In genomic region chr3:122099713-122100112, GRCm38 (mm10) we compare ENCODE assay signal across 24 mouse cellular contexts. TPM values are rescaled to one million over a fixed set of nuclear protein-coding genes. Genes with fewer than 3 reads are reported as not detected.
DNase-seq lines count a peak whose midpoint lies in the region; ATAC-seq and TF ChIP-seq lines count a peak whose summit lies in the region.
"Had no signal": no experiment of that assay in that cellular context is flagged by ENCODE, and none has a peak within 500 bp of the region (broad histone marks: within the 10 kb centered on the region; RNA-seq: fewer than 3 reads in every experiment).

No protein-coding gene starts in this region.

- no peaks in the 10 kb centered on the region for H3K36me3 ChIP-seq in liver, embryonic 13.5 days
- no peaks in the 10 kb centered on the region for H3K36me3 ChIP-seq in liver, postnatal 0 days (replicated peaks; ENCODE audit: insufficient read depth, low read length)
- no peaks in the 10 kb centered on the region for H3K36me3 ChIP-seq in neural tube, embryonic 15.5 days
- H3K36me3 ChIP-seq in hindbrain, embryonic 11.5 days (ENCODE audit: control insufficient read depth, insufficient read depth, low read length) = no peaks in the 10 kb centered on the region
- no peaks in the 10 kb centered on the region for H3K36me3 ChIP-seq in embryonic facial prominence, embryonic 10.5 days (replicated peaks)
- H3K36me3 ChIP-seq: embryonic facial prominence, embryonic 15.5 days; forebrain, embryonic 10.5 days; heart, embryonic 15.5 days; hindbrain, embryonic 12.5 days had no signal

- DNase-seq in urinary bladder, adult 2 months (ENCODE audit: low spot score) = peak; percentile 13
- no peak for DNase-seq in urinary bladder, adult 18-20 months (ENCODE audit: low spot score in 2 of 2)
- DNase-seq in liver, embryonic 13.5 days = peak; percentile 50
- DNase-seq in liver, postnatal 0 days = no peak
- no peak for DNase-seq in hindbrain, embryonic 11.5 days (ENCODE audit: low spot score)
- DNase-seq in embryonic facial prominence, embryonic 10.5 days (ENCODE audit: low spot score) = no peak
- DNase-seq: adrenal gland, postnatal 14 days; cerebellum, adult 18-20 months; cerebellum, adult 9-11 months; cerebellum, postnatal 36 days; heart, adult 18-20 months; heart, postnatal 14 days had no signal

- peak; percentile 48; the same call in 1 of the 2 replicates for TF ChIP-seq EP300 in liver, postnatal 0 days (IDR thresholded peaks at IDR 0.05; ENCODE audit: low read depth)

- H3K9me3 ChIP-seq in liver, embryonic 13.5 days (replicated peaks) = no peaks in the 10 kb centered on the region
- H3K9me3 ChIP-seq in liver, postnatal 0 days (ENCODE audit: low read length) = no peaks in the 10 kb centered on the region
- no peaks in the 10 kb centered on the region for H3K9me3 ChIP-seq in neural tube, embryonic 15.5 days (replicated peaks)
- H3K9me3 ChIP-seq in hindbrain, embryonic 11.5 days (ENCODE audit: control insufficient read depth, low read length) = no peaks in the 10 kb centered on the region
- no peaks in the 10 kb centered on the region for H3K9me3 ChIP-seq in embryonic facial prominence, embryonic 10.5 days
- H3K9me3 ChIP-seq: embryonic facial prominence, embryonic 15.5 days; forebrain, embryonic 10.5 days; heart, embryonic 15.5 days; hindbrain, embryonic 12.5 days had no signal

- no peak overlapping the region for H3K27ac ChIP-seq in liver, embryonic 13.5 days
- H3K27ac ChIP-seq in liver, postnatal 0 days (ENCODE audit: low read depth) = no peak overlapping the region
- H3K27ac ChIP-seq in neural tube, embryonic 15.5 days (replicated peaks) = no peak overlapping the region
- H3K27ac ChIP-seq in hindbrain, embryonic 11.5 days (ENCODE audit: low read depth, low read length) = no peak overlapping the region
- no peak overlapping the region for H3K27ac ChIP-seq in embryonic facial prominence, embryonic 10.5 days (replicated peaks)
- H3K27ac ChIP-seq: embryonic facial prominence, embryonic 15.5 days; forebrain, embryonic 10.5 days; heart, embryonic 15.5 days; hindbrain, embryonic 12.5 days had no signal

- no peaks in the 10 kb centered on the region for H3K27me3 ChIP-seq in liver, embryonic 13.5 days
- no peaks in the 10 kb centered on the region for H3K27me3 ChIP-seq in liver, postnatal 0 days (ENCODE audit: insufficient read depth, low read length)
- no peaks in the 10 kb centered on the region for H3K27me3 ChIP-seq in neural tube, embryonic 15.5 days (replicated peaks)
- H3K27me3 ChIP-seq in hindbrain, embryonic 11.5 days (ENCODE audit: control insufficient read depth, insufficient read depth, low read length) = peaks cover 3% of the 10 kb centered on the region; the same call in 1 of the 2 replicates
- H3K27me3 ChIP-seq in embryonic facial prominence, embryonic 10.5 days (replicated peaks; ENCODE audit: low read depth, poor library complexity, severe bottlenecking) = no peaks in the 10 kb centered on the region
- H3K27me3 ChIP-seq: CH12.LX; embryonic facial prominence, embryonic 15.5 days; heart, embryonic 15.5 days; hindbrain, embryonic 12.5 days; Patski had no signal

- ATAC-seq in liver, embryonic 13.5 days (ENCODE audit: low read depth) = peak; percentile 81
- ATAC-seq in liver, postnatal 0 days = peak; percentile 58
- no peak for ATAC-seq in neural tube, embryonic 15.5 days (ENCODE audit: low FRiP score)
- ATAC-seq in hindbrain, embryonic 11.5 days (ENCODE audit: low FRiP score) = no peak
- ATAC-seq: activated CD4-positive, CD25-positive, alpha-beta regulatory T cell, adult 4 months; forebrain, embryonic 14.5 days; hindbrain, embryonic 16.5 days; Patski had no signal

- peaks cover 28% of the 10 kb centered on the region for H3K4me1 ChIP-seq in liver, embryonic 13.5 days (replicated peaks)
- 0 out of 2 replicates have a peak, but pooled peaks cover 3% of the 10 kb centered on the region for H3K4me1 ChIP-seq in liver, postnatal 0 days (ENCODE audit: insufficient read depth)
- peaks cover 13% of the 10 kb centered on the region for H3K4me1 ChIP-seq in neural tube, embryonic 15.5 days
- no peaks in the 10 kb centered on the region; the same call in 1 of the 2 replicates for H3K4me1 ChIP-seq in hindbrain, embryonic 11.5 days (replicated peaks; ENCODE audit: control insufficient read depth, insufficient read depth, low read length)
- peaks cover 30% of the 10 kb centered on the region for H3K4me1 ChIP-seq in embryonic facial prominence, embryonic 10.5 days

- H3K4me3 ChIP-seq in liver, embryonic 13.5 days (replicated peaks) = no peak overlapping the region
- H3K4me3 ChIP-seq in liver, postnatal 0 days (ENCODE audit: low read depth, low read length) = no peak overlapping the region
- no peak overlapping the region for H3K4me3 ChIP-seq in neural tube, embryonic 15.5 days (replicated peaks)
- H3K4me3 ChIP-seq in hindbrain, embryonic 11.5 days (ENCODE audit: low read depth, low read length) = no peak overlapping the region
- H3K4me3 ChIP-seq in embryonic facial prominence, embryonic 10.5 days = no peak overlapping the region
- H3K4me3 ChIP-seq: embryonic facial prominence, embryonic 15.5 days; erythroblast, embryonic 14.5 days; forebrain, embryonic 10.5 days; heart, embryonic 15.5 days; hindbrain, embryonic 12.5 days had no signal

- 17% methylated on average over 5 of the region's 5 CpGs for WGBS in liver, embryonic 13.5 days (ENCODE audit: insufficient replicate concordance)
- WGBS in liver, postnatal 0 days (ENCODE audit: insufficient replicate concordance) = 46% methylated on average over 5 of the region's 5 CpGs
- WGBS in neural tube, embryonic 15.5 days = 84% methylated on average over 5 of the region's 5 CpGs
- 78% methylated on average over 5 of the region's 5 CpGs for WGBS in hindbrain, embryonic 11.5 days
- 77% methylated on average over 5 of the region's 5 CpGs for WGBS in embryonic facial prominence, embryonic 10.5 days

- no peak for TF ChIP-seq CTCF in liver, postnatal 0 days (IDR thresholded peaks at IDR 0.05; ENCODE audit: low read depth)

- H3K9ac ChIP-seq in liver, embryonic 13.5 days = no peak overlapping the region
- H3K9ac ChIP-seq in liver, postnatal 0 days (replicated peaks) = no peak overlapping the region
- H3K9ac ChIP-seq in neural tube, embryonic 15.5 days (replicated peaks) = no peak overlapping the region
- no peak overlapping the region for H3K9ac ChIP-seq in hindbrain, embryonic 11.5 days (ENCODE audit: low read depth, low read length)
- H3K9ac ChIP-seq: embryonic facial prominence, embryonic 15.5 days; heart, embryonic 15.5 days; hindbrain, embryonic 12.5 days had no signal

- H3K4me2 ChIP-seq in liver, embryonic 13.5 days = no peak overlapping the region
- no peak overlapping the region for H3K4me2 ChIP-seq in liver, postnatal 0 days (ENCODE audit: low read depth, low read length)
- H3K4me2 ChIP-seq in neural tube, embryonic 15.5 days = no peak overlapping the region
- H3K4me2 ChIP-seq in hindbrain, embryonic 11.5 days (replicated peaks; ENCODE audit: low read depth, low read length) = no peak overlapping the region
- H3K4me2 ChIP-seq: embryonic facial prominence, embryonic 15.5 days; heart, embryonic 11.5 days; heart, embryonic 15.5 days; hindbrain, embryonic 12.5 days had no signal

RNA-seq across cellular contexts. Expression of gene Abca4, which starts 55.5 kb away (rescaled TPM):
- polyA plus RNA-seq in urinary bladder, adult 2 months (2012; rRNA removed) = 0.83 and 0.96 TPM in 2 replicates
- polyA plus RNA-seq in liver, embryonic 13.5 days (2015; fragmentation: Nextera tagmentation; extraction: Ambion mirVana) = 0.35 and 0.66 TPM in 2 replicates
- polyA plus RNA-seq in liver, postnatal 0 days (2015; fragmentation: Nextera tagmentation; extraction: Ambion mirVana) = 0.22 and 0.40 TPM in 2 replicates
- polyA plus RNA-seq in neural tube, embryonic 15.5 days (2015; fragmentation: Nextera tagmentation; extraction: Ambion mirVana) = 0.97 and 1.0 TPM in 2 replicates
- polyA plus RNA-seq in hindbrain, embryonic 11.5 days (2014; fragmentation: Nextera tagmentation; extraction: Ambion mirVana) = 1.4 and 2.1 TPM in 2 replicates
- polyA plus RNA-seq in embryonic facial prominence, embryonic 10.5 days (2016; fragmentation: Nextera tagmentation; extraction: Ambion mirVana) = 1.9 and 2.0 TPM in 2 replicates
- polyA plus RNA-seq: activated CD4-positive, CD25-positive, alpha-beta regulatory T cell, adult 4 months had no signal

Comparison
In these comparisons a context has a peak if more than half of its experiments do, and no peak if none do; other contexts are left out.
1. DNase-seq: peak in urinary bladder, adult 2 months (single experiment) and liver, embryonic 13.5 days (single experiment); none in urinary bladder, adult 18-20 months (0 of 2), liver, postnatal 0 days (single experiment), hindbrain, embryonic 11.5 days (single experiment) and embryonic facial prominence, embryonic 10.5 days (single experiment).
2. ATAC-seq: peak in liver, embryonic 13.5 days (single experiment) and liver, postnatal 0 days (single experiment); none in neural tube, embryonic 15.5 days (single experiment) and hindbrain, embryonic 11.5 days (single experiment).